Mouse (Mus musculus) E14TG2a.4 (cell line): ENCODE data around the gene Tapt1.

ENCODE experiments used
- CTCF ChIP-seq: conservative IDR thresholded peaks from 2 replicates; pipeline ENCODE4 v1.5.1; 2014; ENCODE audit warnings: low read length
- POU5F1 ChIP-seq: IDR thresholded peaks from 2 replicates; pipeline ENCODE4 v1.6.1; 2014; ENCODE audit warnings: low read length, borderline replicate concordance

- TF ChIP-seq CTCF = no peak
- no peak for TF ChIP-seq POU5F1
Measured at GRCm38 (mm10) chr5:44153050-44153449, 73.4 kb downstream of the Tapt1 start.
